Mouse (Mus musculus) lung, adult 2 months (tissue): ENCODE results near the gene Bcl2l2.

Experiments used
- CTCF ChIP-seq: fragments of 200-500 bp; IDR thresholded peaks from 2 replicates; pipeline ENCODE4 v1.5.1; 2011; ENCODE audit warnings: mild to moderate bottlenecking, low read length, control low read depth; ENCODE audit not compliant: insufficient read depth
- POLR2A ChIP-seq: fragments of 200-500 bp; IDR thresholded peaks from 2 replicates; pipeline ENCODE4 v1.6.1; 2011; ENCODE audit warnings: low read depth, mild to moderate bottlenecking, control low read depth, low read length, borderline replicate concordance; ENCODE audit errors: extremely low read depth

GRCm38 (mm10) chr14:54935904-54936830, 53.0 kb downstream of the Bcl2l2 start, which contains the start of gene Cmtm5:
- TF ChIP-seq CTCF (no peak), POLR2A (no peak)
